Mouse (Mus musculus) bone marrow, adult 2 months (tissue): ENCODE data around the gene Scamp4. TPM values are rescaled to one million over a fixed set of nuclear protein-coding genes. Genes with fewer than 3 reads are reported as not detected.
A peak's percentile ranks its signal among the peaks of the same experiment; 100 is the strongest.
"Not testable (repeated sequence)": the region's sequence is repeated elsewhere in the genome, so short reads cannot be mapped to it uniquely, and the experiment has no call there.

Experiments used
- H3K27ac ChIP-seq: fragments of 200-500 bp; 2 replicates; pipeline ENCODE4 v1.5.1; 2012; ENCODE audit warnings: low read depth, mild to moderate bottlenecking, control low read depth, inconsistent platforms, low read length; ENCODE audit not compliant: control insufficient read depth, poor library complexity, insufficient read depth
- H3K4me1 ChIP-seq: fragments of 200-500 bp; 2 replicates; pipeline ENCODE4 v1.6.1; 2011; ENCODE audit warnings: low read length; ENCODE audit not compliant: control insufficient read depth, insufficient read depth
- H3K4me3 ChIP-seq: fragments of 200-500 bp; replicated peaks from 2 replicates; pipeline ENCODE3; 2011; ENCODE audit warnings: mild to moderate bottlenecking, low read depth, low read length, control low read depth; ENCODE audit not compliant: control insufficient read depth
- CTCF ChIP-seq: fragments of 200-500 bp; IDR thresholded peaks from 2 replicates; pipeline ENCODE4 v1.5.1; 2011; ENCODE audit warnings: low read length, control low read depth; ENCODE audit not compliant: control insufficient read depth, insufficient read depth
- POLR2A ChIP-seq: fragments of 200-500 bp; IDR thresholded peaks from 2 replicates; pipeline ENCODE4 v1.6.1; 2011; ENCODE audit warnings: low read depth, mild to moderate bottlenecking, control low read depth, low read length, borderline replicate concordance; ENCODE audit not compliant: control insufficient read depth
- whole genome bisulfite sequencing: fragments of 180-500 bp; shearing (Covaris S2); methylation state at CpG from one replicate; pipeline ENCODE4 v1.1.7; 2018; 5-methylcytosine and 5-hydroxymethylcytosine counted together
- polyA plus RNA-seq: library from polyadenylated mRNA; stranded (reverse); fragments of >200 nt; gene quantifications from 2 replicates; pipeline ENCODE4 v1.2.4, GENCODE M21; 2011; ENCODE audit warnings: low replicate concordance; ENCODE audit not compliant: missing spikeins, insufficient read depth, insufficient read length

Scamp4 gene
- polyA plus RNA-seq, 1 experiment, result 17.2 TPM

GRCm38 (mm10) chr10:80646936-80647335 lies 44.3 kb downstream of the Scamp4 start:
- 85% methylated on average over 10 of the region's 10 CpGs for WGBS
- no peak for TF ChIP-seq CTCF
- TF ChIP-seq POLR2A, result no peak
- Histone ChIP-seq H3K4me1 (no peaks in the 10 kb centered on the region; the same call in 1 of the 2 replicates), H3K4me3 (no peak overlapping the region), H3K27ac (no peak overlapping the region)

- H3K4me1 ChIP-seq, H3K27ac ChIP-seq, H3K4me3 ChIP-seq: not testable (repeated sequence)
- 84% methylated on average over 6 of the region's 6 CpGs for WGBS
Observed at GRCm38 (mm10) chr10:80649910-80650309, 47.2 kb downstream of the Scamp4 start.

GRCm38 (mm10) chr10:80650392-80650791 lies 47.7 kb downstream of the Scamp4 start:
- no peak for TF ChIP-seq POLR2A
- no peak for TF ChIP-seq CTCF
- Histone ChIP-seq H3K4me1 (no peaks in the 10 kb centered on the region; the same call in 1 of the 2 replicates), H3K4me3 (no peak overlapping the region), H3K27ac (no peak overlapping the region)
- 88% methylated on average over 10 of the region's 10 CpGs for WGBS

GRCm38 (mm10) chr10:80653156-80653720 lies 50.6 kb downstream of the Scamp4 start:
- Histone ChIP-seq H3K4me3 (no peak overlapping the region), H3K4me1 (peaks cover 4% of the 10 kb centered on the region), H3K27ac (no peak overlapping the region)
- 71% methylated on average over 6 of the region's 6 CpGs for WGBS
- no peak for TF ChIP-seq CTCF
- no peak for TF ChIP-seq POLR2A

- no peak overlapping the region for H3K27ac ChIP-seq
- peaks cover 6% of the 10 kb centered on the region for H3K4me1 ChIP-seq
- 75% methylated on average over 6 of the region's 6 CpGs for WGBS
- no peak overlapping the region for H3K4me3 ChIP-seq
- TF ChIP-seq POLR2A, result no peak
- no peak for TF ChIP-seq CTCF
Observed at GRCm38 (mm10) chr10:80654866-80655265, 52.2 kb downstream of the Scamp4 start.

GRCm38 (mm10) chr10:80655406-80656129 lies 52.9 kb downstream of the Scamp4 start:
- under 1% methylated on average over 12 of the region's 12 CpGs for WGBS
- Histone ChIP-seq H3K4me1 (peaks cover 6% of the 10 kb centered on the region), H3K4me3 (peak overlapping the region; percentile 94), H3K27ac (peak overlapping the region; percentile 36)
- TF ChIP-seq CTCF, result no peak
- no peak for TF ChIP-seq POLR2A

GRCm38 (mm10) chr10:80656130-80656862 lies 53.6 kb downstream of the Scamp4 start:
- no peak for TF ChIP-seq CTCF
- TF ChIP-seq POLR2A, result no peak; the same call in 1 of the 2 replicates
- Histone ChIP-seq H3K4me1 (peaks cover 6% of the 10 kb centered on the region), H3K4me3 (peak overlapping the region; percentile 94), H3K27ac (peak overlapping the region; percentile 36)
- WGBS, result under 1% methylated on average over 71 of the region's 72 CpGs

GRCm38 (mm10) chr10:80656863-80657623 lies 54.4 kb downstream of the Scamp4 start, which contains the start of gene Btbd2:
TSS of gene Btbd2 (minus strand) at chr10:80657071.
- Histone ChIP-seq H3K27ac (peak within 1 kb of the TSS; percentile 36), H3K4me1 (peaks cover 6% of the 10 kb centered on the region), H3K4me3 (peak within 1 kb of the TSS; percentile 94)
- TF ChIP-seq CTCF, result no peak
- 0 out of 2 replicates have a peak, but pooled peaks have one; percentile 9 for TF ChIP-seq POLR2A
- 43% methylated on average over 15 of the region's 15 CpGs for WGBS
